Mouse (Mus musculus): ENCODE data around the gene Ncoa3. TPM values are rescaled to one million over a fixed set of nuclear protein-coding genes. Genes with fewer than 3 reads are reported as not detected.

The Ncoa3 gene
- polyA plus RNA-seq, 1 experiment from 2014 or later, result 18.2 TPM

- no peak overlapping the region for H3K27ac ChIP-seq (replicated peaks; ENCODE audit: low read depth, low read length)
- no peaks in the 10 kb centered on the region for H3K36me3 ChIP-seq (ENCODE audit: control insufficient read depth, insufficient read depth, low read length)
- no peak for ATAC-seq (ENCODE audit: low FRiP score, low TSS enrichment)
- 52% methylated on average over 4 of the region's 4 CpGs for WGBS
- H3K9ac ChIP-seq (replicated peaks; ENCODE audit: low read length), result no peak overlapping the region
- H3K27me3 ChIP-seq (ENCODE audit: control insufficient read depth, insufficient read depth, low read length), result no peaks in the 10 kb centered on the region
- H3K4me3 ChIP-seq (replicated peaks; ENCODE audit: low read depth, low read length), result no peak overlapping the region
- no peaks in the 10 kb centered on the region for H3K9me3 ChIP-seq (ENCODE audit: control insufficient read depth, low read length)
- no peak overlapping the region for H3K4me2 ChIP-seq (ENCODE audit: low read length)
- DNase-seq, result no peak
- peaks cover 27% of the 10 kb centered on the region for H3K4me1 ChIP-seq (ENCODE audit: control insufficient read depth, insufficient read depth, low read length)
Observed at GRCm38 (mm10) chr2:166002429-166002828, 10.0 kb downstream of the Ncoa3 start.

GRCm38 (mm10) chr2:166003004-166003403 lies 10.6 kb downstream of the Ncoa3 start:
- H3K4me1 ChIP-seq (ENCODE audit: control insufficient read depth, insufficient read depth, low read length), result peaks cover 27% of the 10 kb centered on the region
- ATAC-seq (ENCODE audit: low FRiP score, low TSS enrichment) (no peak), DNase-seq (no peak)
- H3K27ac ChIP-seq (replicated peaks; ENCODE audit: low read depth, low read length), result no peak overlapping the region
- no peak overlapping the region for H3K4me3 ChIP-seq (replicated peaks; ENCODE audit: low read depth, low read length)
- H3K27me3 ChIP-seq (ENCODE audit: control insufficient read depth, insufficient read depth, low read length), result no peaks in the 10 kb centered on the region
- 79% methylated on average over 1 of the region's 1 CpGs for WGBS
- H3K9ac ChIP-seq (replicated peaks; ENCODE audit: low read length), result no peak overlapping the region
- H3K4me2 ChIP-seq (ENCODE audit: low read length), result no peak overlapping the region
- no peaks in the 10 kb centered on the region for H3K9me3 ChIP-seq (ENCODE audit: control insufficient read depth, low read length)
- H3K36me3 ChIP-seq (ENCODE audit: control insufficient read depth, insufficient read depth, low read length), result no peaks in the 10 kb centered on the region

GRCm38 (mm10) chr2:166007046-166007445 lies 14.6 kb downstream of the Ncoa3 start:
- Histone ChIP-seq H3K4me2 (ENCODE audit: low read length) (no peak overlapping the region), H3K4me1 (ENCODE audit: control insufficient read depth, insufficient read depth, low read length) (peaks cover 20% of the 10 kb centered on the region), H3K9ac (replicated peaks; ENCODE audit: low read length) (no peak overlapping the region), H3K36me3 (ENCODE audit: control insufficient read depth, insufficient read depth, low read length) (no peaks in the 10 kb centered on the region), H3K27ac (replicated peaks; ENCODE audit: low read depth, low read length) (no peak overlapping the region), H3K4me3 (replicated peaks; ENCODE audit: low read depth, low read length) (no peak overlapping the region), H3K9me3 (ENCODE audit: control insufficient read depth, low read length) (no peaks in the 10 kb centered on the region), H3K27me3 (ENCODE audit: control insufficient read depth, insufficient read depth, low read length) (no peaks in the 10 kb centered on the region)
- 78% methylated on average over 6 of the region's 6 CpGs for WGBS
- DNase-seq (no peak), ATAC-seq (ENCODE audit: low FRiP score, low TSS enrichment) (no peak)

- Histone ChIP-seq H3K27me3 (ENCODE audit: control insufficient read depth, insufficient read depth, low read length) (no peaks in the 10 kb centered on the region), H3K4me1 (ENCODE audit: control insufficient read depth, insufficient read depth, low read length) (peaks cover 20% of the 10 kb centered on the region), H3K4me3 (replicated peaks; ENCODE audit: low read depth, low read length) (no peak overlapping the region), H3K9me3 (ENCODE audit: control insufficient read depth, low read length) (no peaks in the 10 kb centered on the region), H3K4me2 (ENCODE audit: low read length) (no peak overlapping the region), H3K27ac (replicated peaks; ENCODE audit: low read depth, low read length) (peak overlapping the region; percentile 28), H3K36me3 (ENCODE audit: control insufficient read depth, insufficient read depth, low read length) (no peaks in the 10 kb centered on the region), H3K9ac (replicated peaks; ENCODE audit: low read length) (no peak overlapping the region)
- WGBS, result 26% methylated on average over 8 of the region's 8 CpGs
- ATAC-seq (ENCODE audit: low FRiP score, low TSS enrichment) (no peak), DNase-seq (no peak)
Observed at GRCm38 (mm10) chr2:166008558-166009392, 16.3 kb downstream of the Ncoa3 start.

GRCm38 (mm10) chr2:166009393-166009947 lies 17.0 kb downstream of the Ncoa3 start:
- Histone ChIP-seq H3K27me3 (ENCODE audit: control insufficient read depth, insufficient read depth, low read length) (no peaks in the 10 kb centered on the region), H3K4me2 (ENCODE audit: low read length) (no peak overlapping the region), H3K4me1 (ENCODE audit: control insufficient read depth, insufficient read depth, low read length) (peaks cover 20% of the 10 kb centered on the region), H3K27ac (replicated peaks; ENCODE audit: low read depth, low read length) (peak overlapping the region; percentile 37), H3K36me3 (ENCODE audit: control insufficient read depth, insufficient read depth, low read length) (no peaks in the 10 kb centered on the region), H3K9ac (replicated peaks; ENCODE audit: low read length) (no peak overlapping the region), H3K4me3 (replicated peaks; ENCODE audit: low read depth, low read length) (no peak overlapping the region), H3K9me3 (ENCODE audit: control insufficient read depth, low read length) (no peaks in the 10 kb centered on the region)
- no peak for ATAC-seq (ENCODE audit: low FRiP score, low TSS enrichment)
- no peak for DNase-seq
- WGBS, result 70% methylated on average over 3 of the region's 3 CpGs

- Histone ChIP-seq H3K4me1 (ENCODE audit: control insufficient read depth, insufficient read depth, low read length) (peaks cover 20% of the 10 kb centered on the region), H3K27ac (replicated peaks; ENCODE audit: low read depth, low read length) (0 out of 2 replicates have a peak overlapping the region, but pooled peaks have one; percentile 32), H3K9me3 (ENCODE audit: control insufficient read depth, low read length) (no peaks in the 10 kb centered on the region), H3K4me3 (replicated peaks; ENCODE audit: low read depth, low read length) (no peak overlapping the region), H3K4me2 (ENCODE audit: low read length) (0 out of 2 replicates have a peak overlapping the region, but pooled peaks have one; percentile 18), H3K36me3 (ENCODE audit: control insufficient read depth, insufficient read depth, low read length) (no peaks in the 10 kb centered on the region), H3K9ac (replicated peaks; ENCODE audit: low read length) (no peak overlapping the region), H3K27me3 (ENCODE audit: control insufficient read depth, insufficient read depth, low read length) (no peaks in the 10 kb centered on the region)
- WGBS, result 51% methylated on average over 12 of the region's 12 CpGs
- no peak for ATAC-seq (ENCODE audit: low FRiP score, low TSS enrichment)
- peak; percentile 48 for DNase-seq
Observed at GRCm38 (mm10) chr2:166010321-166010720, 17.9 kb downstream of the Ncoa3 start.

- Histone ChIP-seq H3K27me3 (ENCODE audit: control insufficient read depth, insufficient read depth, low read length) (no peaks in the 10 kb centered on the region), H3K27ac (replicated peaks; ENCODE audit: low read depth, low read length) (no peak overlapping the region), H3K4me1 (ENCODE audit: control insufficient read depth, insufficient read depth, low read length) (peaks cover 20% of the 10 kb centered on the region), H3K9ac (replicated peaks; ENCODE audit: low read length) (no peak overlapping the region), H3K36me3 (ENCODE audit: control insufficient read depth, insufficient read depth, low read length) (no peaks in the 10 kb centered on the region), H3K9me3 (ENCODE audit: control insufficient read depth, low read length) (no peaks in the 10 kb centered on the region), H3K4me3 (replicated peaks; ENCODE audit: low read depth, low read length) (no peak overlapping the region), H3K4me2 (ENCODE audit: low read length) (no peak overlapping the region)
- ATAC-seq (ENCODE audit: low FRiP score, low TSS enrichment) (no peak), DNase-seq (no peak)
- 78% methylated on average over 3 of the region's 3 CpGs for WGBS
Observed at GRCm38 (mm10) chr2:166011422-166011821, 19.0 kb downstream of the Ncoa3 start.

GRCm38 (mm10) chr2:166012145-166012544 lies 19.7 kb downstream of the Ncoa3 start:
- no peaks in the 10 kb centered on the region for H3K9me3 ChIP-seq (ENCODE audit: control insufficient read depth, low read length)
- peaks cover 20% of the 10 kb centered on the region for H3K4me1 ChIP-seq (ENCODE audit: control insufficient read depth, insufficient read depth, low read length)
- H3K4me2 ChIP-seq (ENCODE audit: low read length), result no peak overlapping the region
- no peak for ATAC-seq (ENCODE audit: low FRiP score, low TSS enrichment)
- no peaks in the 10 kb centered on the region for H3K36me3 ChIP-seq (ENCODE audit: control insufficient read depth, insufficient read depth, low read length)
- H3K27ac ChIP-seq (replicated peaks; ENCODE audit: low read depth, low read length), result 0 out of 2 replicates have a peak overlapping the region, but pooled peaks have one; percentile 28
- H3K4me3 ChIP-seq (replicated peaks; ENCODE audit: low read depth, low read length), result no peak overlapping the region
- no peak overlapping the region for H3K9ac ChIP-seq (replicated peaks; ENCODE audit: low read length)
- H3K27me3 ChIP-seq (ENCODE audit: control insufficient read depth, insufficient read depth, low read length), result no peaks in the 10 kb centered on the region
- DNase-seq, result no peak
- 59% methylated on average over 2 of the region's 2 CpGs for WGBS

- H3K4me2 ChIP-seq (ENCODE audit: low read length), result no peak overlapping the region
- DNase-seq, result no peak
- ATAC-seq (ENCODE audit: low FRiP score, low TSS enrichment), result no peak
- H3K4me3 ChIP-seq (replicated peaks; ENCODE audit: low read depth, low read length), result no peak overlapping the region
- no peak overlapping the region for H3K9ac ChIP-seq (replicated peaks; ENCODE audit: low read length)
- H3K27ac ChIP-seq (replicated peaks; ENCODE audit: low read depth, low read length), result no peak overlapping the region
- peaks cover 27% of the 10 kb centered on the region for H3K4me1 ChIP-seq (ENCODE audit: control insufficient read depth, insufficient read depth, low read length)
- no peaks in the 10 kb centered on the region for H3K27me3 ChIP-seq (ENCODE audit: control insufficient read depth, insufficient read depth, low read length)
- no peaks in the 10 kb centered on the region for H3K36me3 ChIP-seq (ENCODE audit: control insufficient read depth, insufficient read depth, low read length)
- H3K9me3 ChIP-seq (ENCODE audit: control insufficient read depth, low read length), result no peaks in the 10 kb centered on the region
- 90% methylated on average over 3 of the region's 3 CpGs for WGBS
Observed at GRCm38 (mm10) chr2:166018769-166019168, 26.3 kb downstream of the Ncoa3 start.

Data from midbrain, embryonic 14.5 days (tissue).